ENCODE assay signal across 8 mouse cellular contexts in the genomic region with DNA sequence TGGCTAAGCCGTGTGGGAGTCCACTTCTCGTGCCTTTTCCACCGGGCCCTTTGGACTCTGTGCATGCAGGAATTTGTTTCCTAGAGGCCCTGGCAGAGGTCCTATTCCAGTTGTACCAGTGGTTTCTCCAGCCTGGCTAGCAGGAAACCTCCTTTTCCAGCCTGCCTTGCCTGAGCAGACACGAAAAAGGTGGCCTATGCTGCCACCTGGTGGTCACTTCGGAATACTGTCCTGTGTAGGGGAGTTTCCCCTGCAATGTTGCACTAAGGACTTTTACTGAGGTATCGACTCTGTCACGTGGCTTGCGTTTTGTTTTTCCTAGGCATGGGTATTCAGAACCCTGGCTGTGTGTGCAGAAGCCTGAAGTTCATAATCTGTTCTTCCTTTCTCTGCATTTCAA. TPM values are rescaled to one million over a fixed set of nuclear protein-coding genes. Genes with fewer than 3 reads are reported as not detected.
A peak's percentile ranks its signal among the peaks of the same experiment; 100 is the strongest.
DNase-seq lines count a peak whose midpoint lies in the region; ATAC-seq lines count a peak whose summit lies in the region.

No protein-coding gene starts in this region.

- no peak overlapping the region for H3K9ac ChIP-seq in embryonic facial prominence, embryonic 11.5 days (replicated peaks; ENCODE audit: low read length)
- no peak overlapping the region for H3K9ac ChIP-seq in midbrain, embryonic 14.5 days (replicated peaks; ENCODE audit: low read length)

- 9% methylated on average over 8 of the region's 8 CpGs for WGBS in embryonic facial prominence, embryonic 11.5 days
- 8% methylated on average over 8 of the region's 8 CpGs for WGBS in limb, embryonic 10.5 days
- 6% methylated on average over 8 of the region's 8 CpGs for WGBS in midbrain, embryonic 14.5 days

- no peak overlapping the region for H3K4me3 ChIP-seq in embryonic facial prominence, embryonic 11.5 days (ENCODE audit: low read depth, low read length)
- H3K4me3 ChIP-seq in limb, embryonic 10.5 days: no peak overlapping the region
- no peak overlapping the region for H3K4me3 ChIP-seq in midbrain, embryonic 14.5 days (replicated peaks; ENCODE audit: low read depth, low read length)

- no peaks in the 10 kb centered on the region for H3K27me3 ChIP-seq in embryonic facial prominence, embryonic 11.5 days (ENCODE audit: control insufficient read depth, insufficient read depth, low read length)
- peaks cover 29% of the 10 kb centered on the region for H3K27me3 ChIP-seq in limb, embryonic 10.5 days (ENCODE audit: low read depth, poor library complexity, severe bottlenecking)
- H3K27me3 ChIP-seq in midbrain, embryonic 14.5 days (ENCODE audit: control insufficient read depth, insufficient read depth, low read length): peaks cover 27% of the 10 kb centered on the region

- peak; percentile 54 for DNase-seq in 3134 (ENCODE audit: extremely low read depth, insufficient read length, low spot score)
- DNase-seq in adrenal gland, postnatal 14 days: peak; percentile 91
- peak; percentile 95 for DNase-seq in embryonic facial prominence, embryonic 11.5 days (ENCODE audit: low spot score)
- peak; percentile 87 to 91 for DNase-seq in heart, adult 18-20 months
- peak; percentile 88 for DNase-seq in kidney, adult 18-20 months
- DNase-seq in limb, embryonic 10.5 days (ENCODE audit: low spot score): peak; percentile 95
- DNase-seq in midbrain, embryonic 14.5 days: peak; percentile 95
- peak; percentile 61 for DNase-seq in spleen, adult 12 weeks (ENCODE audit: low spot score)

- H3K27ac ChIP-seq in embryonic facial prominence, embryonic 11.5 days (replicated peaks; ENCODE audit: low read depth, low read length): no peak overlapping the region
- no peak overlapping the region for H3K27ac ChIP-seq in limb, embryonic 10.5 days
- H3K27ac ChIP-seq in midbrain, embryonic 14.5 days (replicated peaks; ENCODE audit: low read depth, low read length): no peak overlapping the region

- no peak overlapping the region for H3K4me2 ChIP-seq in embryonic facial prominence, embryonic 11.5 days (ENCODE audit: low read depth, low read length)
- H3K4me2 ChIP-seq in midbrain, embryonic 14.5 days (ENCODE audit: low read length): no peak overlapping the region

- H3K4me1 ChIP-seq in embryonic facial prominence, embryonic 11.5 days (ENCODE audit: control insufficient read depth, insufficient read depth, low read length): peaks cover 2% of the 10 kb centered on the region; the same call in 1 of the 2 replicates
- peaks cover 60% of the 10 kb centered on the region for H3K4me1 ChIP-seq in limb, embryonic 10.5 days
- H3K4me1 ChIP-seq in midbrain, embryonic 14.5 days (ENCODE audit: control insufficient read depth, insufficient read depth, low read length): no peaks in the 10 kb centered on the region

- ATAC-seq in embryonic facial prominence, embryonic 11.5 days (replicated peaks; ENCODE audit: insufficient number of reproducible peaks, low FRiP score, low TSS enrichment, low read depth): peak; percentile 56
- ATAC-seq in midbrain, embryonic 14.5 days (ENCODE audit: low FRiP score, low TSS enrichment): peak; percentile 80

- H3K9me3 ChIP-seq in embryonic facial prominence, embryonic 11.5 days (replicated peaks; ENCODE audit: control insufficient read depth, low read length): no peaks in the 10 kb centered on the region
- no peaks in the 10 kb centered on the region for H3K9me3 ChIP-seq in limb, embryonic 10.5 days (replicated peaks)
- no peaks in the 10 kb centered on the region for H3K9me3 ChIP-seq in midbrain, embryonic 14.5 days (ENCODE audit: control insufficient read depth, low read length)

- H3K36me3 ChIP-seq in embryonic facial prominence, embryonic 11.5 days (replicated peaks; ENCODE audit: control insufficient read depth, insufficient read depth, low read depth, low read length): no peaks in the 10 kb centered on the region
- H3K36me3 ChIP-seq in limb, embryonic 10.5 days: no peaks in the 10 kb centered on the region
- no peaks in the 10 kb centered on the region for H3K36me3 ChIP-seq in midbrain, embryonic 14.5 days (ENCODE audit: control insufficient read depth, insufficient read depth, low read length)

RNA-seq across cellular contexts. Expression of a gene that starts 16.2 kb away (rescaled TPM):
- total RNA-seq in adrenal gland, postnatal 14 days (2021): 13.6 and 14.9 TPM in 2 replicates
- polyA plus RNA-seq in embryonic facial prominence, embryonic 11.5 days (2014; fragmentation: Nextera tagmentation; extraction: Ambion mirVana): 5.7 and 6.5 TPM in 2 replicates
- 10 to 100 TPM; 12.4 to 16.1 TPM for total RNA-seq in heart, adult 18-20 months (2021)
- 2.9 and 3.3 TPM in 2 replicates for polyA plus RNA-seq in limb, embryonic 10.5 days (2016; fragmentation: Nextera tagmentation; extraction: Ambion mirVana)
- polyA plus RNA-seq in midbrain, embryonic 14.5 days (2014; fragmentation: Nextera tagmentation; extraction: Ambion mirVana): 2.2 and 4.3 TPM in 2 replicates
